Mouse (Mus musculus) CH12.LX (cell line): ENCODE measurements around the gene Rabggta.

Source experiments
- CHD1 ChIP-seq: IDR thresholded peaks from 2 replicates; pipeline ENCODE4 v1.6.1; 2012; ENCODE audit warnings: low read depth, low read length, improper control_type of control experiment, inconsistent platforms
- CTCF ChIP-seq, 2 experiments: IDR thresholded peaks in 1 of 2; conservative IDR thresholded peaks in 1 of 2; 2 replicates each; pipeline ENCODE4 v1.5.1; 2011 to 2012; ENCODE audit warnings: low read depth in 2 of 2, low read length in 2 of 2, improper control_type of control experiment in 1 of 2, inconsistent platforms in 1 of 2, mild to moderate bottlenecking in 1 of 2, moderate library complexity in 1 of 2
- MAFK ChIP-seq: IDR thresholded peaks from 2 replicates; pipeline ENCODE4 v1.6.1; 2011; ENCODE audit warnings: low read length, improper control_type of control experiment; ENCODE audit not compliant: insufficient replicate concordance
- POLR2A ChIP-seq: IDR thresholded peaks from 2 replicates; pipeline ENCODE4 v1.6.1; 2011; ENCODE audit warnings: low read depth, mild to moderate bottlenecking, improper control_type of control experiment, low read length
- SMC3 ChIP-seq: IDR thresholded peaks from 2 replicates; pipeline ENCODE4 v1.6.1; 2011; ENCODE audit warnings: low read depth, low read length, improper control_type of control experiment
- USF1 ChIP-seq: IDR thresholded peaks from 2 replicates; pipeline ENCODE4 v1.6.1; 2014; ENCODE audit warnings: low read depth, mild to moderate bottlenecking, inconsistent platforms, low read length, improper control_type of control experiment
- ZC3H11A ChIP-seq: IDR thresholded peaks from 2 replicates; pipeline ENCODE4 v1.6.1; 2012; ENCODE audit warnings: low read depth, mild to moderate bottlenecking, inconsistent platforms, low read length, improper control_type of control experiment
- ZKSCAN1 ChIP-seq: IDR thresholded peaks from 2 replicates; pipeline ENCODE4 v1.6.1; 2012; ENCODE audit warnings: low read depth, inconsistent platforms, low read length, improper control_type of control experiment, borderline replicate concordance

GRCm38 (mm10) chr14:55726261-55726660 is 4.2 kb upstream of the Rabggta start:
- no peak for TF ChIP-seq CTCF (conservative IDR thresholded peaks at IDR 0.05 in 1 of 2, IDR thresholded peaks at IDR 0.05 in 1 of 2; ENCODE audit: low read depth in 2 of 2, low read length in 2 of 2)
- TF ChIP-seq MAFK = no peak
- no peak for TF ChIP-seq POLR2A
- no peak for TF ChIP-seq ZC3H11A
- no peak for TF ChIP-seq USF1
- TF ChIP-seq CHD1 = no peak
- no peak for TF ChIP-seq ZKSCAN1
- TF ChIP-seq SMC3 = no peak
